Mouse (Mus musculus) lung, embryonic 15.5 days (tissue): ENCODE measurements around the gene Oprm1. TPM values are rescaled to one million over a fixed set of nuclear protein-coding genes. Genes with fewer than 3 reads are reported as not detected.

Source experiments
- ATAC-seq: fragments of 200-750 bp; cut with Nextera tagmentation; 2 replicates; pipeline ENCODE4 v1.8.0; 2017; ENCODE audit warnings: moderate number of reproducible peaks, borderline replicate concordance; ENCODE audit not compliant: low FRiP score, low TSS enrichment; ENCODE audit errors: extremely low read depth
- H3K27ac ChIP-seq: fragments of 300-500 bp; sonication (generic); 2 replicates; pipeline ENCODE4 v1.5.1; 2015; ENCODE audit warnings: moderate library complexity, mild to moderate bottlenecking, inconsistent platforms
- H3K27me3 ChIP-seq: fragments of 300-500 bp; sonication (generic); 2 replicates; pipeline ENCODE4 v1.6.1; 2015; ENCODE audit warnings: inconsistent platforms
- H3K36me3 ChIP-seq: fragments of 300-500 bp; sonication (generic); 2 replicates; pipeline ENCODE4 v1.6.1; 2015; ENCODE audit warnings: inconsistent platforms
- H3K4me1 ChIP-seq: fragments of 300-500 bp; sonication (generic); 2 replicates; pipeline ENCODE4 v1.6.1; 2015; ENCODE audit warnings: inconsistent platforms
- H3K4me2 ChIP-seq: fragments of 300-500 bp; sonication (generic); 2 replicates; pipeline ENCODE4 v1.6.1; 2015; ENCODE audit warnings: inconsistent platforms, mild to moderate bottlenecking, moderate library complexity
- H3K4me3 ChIP-seq: fragments of 300-500 bp; sonication (generic); 2 replicates; pipeline ENCODE4 v1.5.1; 2015; ENCODE audit warnings: mild to moderate bottlenecking, inconsistent platforms
- H3K9ac ChIP-seq: fragments of 300-500 bp; sonication (generic); 2 replicates; pipeline ENCODE4 v1.6.1; 2015; ENCODE audit warnings: inconsistent platforms
- H3K9me3 ChIP-seq: fragments of 300-500 bp; sonication (generic); 2 replicates; pipeline ENCODE4 v1.6.1; 2016; ENCODE audit warnings: inconsistent platforms
- WGBS: fragments of 180-500 bp; shearing (Covaris S2); methylation state at CpG from one replicate; pipeline ENCODE4 v1.1.7; 2015; 5-methylcytosine and 5-hydroxymethylcytosine counted together
- polyA plus RNA-seq: library from polyadenylated mRNA; unstranded; fragments of >200 nt; fragmentation: Nextera tagmentation; extraction: Ambion mirVana; gene quantifications from 2 replicates; pipeline ENCODE4 v1.2.1, GENCODE M21; 2015

The Oprm1 gene
- polyA plus RNA-seq, 1 experiment from 2014 or later: 0.09 TPM

DNA sequence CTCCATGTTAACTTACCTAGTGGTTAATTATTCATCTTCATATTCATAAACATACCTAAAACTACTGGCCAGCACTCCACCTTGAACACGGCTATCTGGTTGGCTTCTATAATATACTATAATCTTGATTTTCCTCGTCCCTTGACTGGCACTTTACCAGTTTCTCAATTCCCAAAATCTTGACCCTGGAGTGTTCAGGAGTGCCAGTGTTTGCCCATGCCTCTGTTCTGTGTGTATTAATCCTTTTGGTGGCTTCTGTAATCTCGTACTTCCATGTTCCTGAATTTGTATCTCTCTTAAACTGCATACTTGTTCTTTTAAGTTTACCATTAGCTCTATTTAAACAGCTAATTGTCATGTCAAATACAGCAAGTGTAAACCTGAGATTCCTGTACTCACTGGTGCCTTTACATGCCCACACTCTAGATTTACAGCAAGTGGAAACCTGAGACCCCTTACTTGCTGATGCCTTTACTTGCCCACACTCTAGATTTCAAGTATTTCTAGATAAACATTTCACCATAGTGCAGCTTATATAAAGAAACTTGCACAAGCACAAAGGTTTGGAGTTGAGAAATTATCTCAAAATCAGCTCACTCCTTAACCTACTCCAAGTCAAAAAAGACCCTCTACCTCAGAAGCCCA, 138.5 kb downstream of the Oprm1 start:
- Histone ChIP-seq H3K9ac (no peak overlapping the region), H3K9me3 (no peaks in the 10 kb centered on the region), H3K27me3 (no peaks in the 10 kb centered on the region), H3K4me2 (no peak overlapping the region), H3K36me3 (no peaks in the 10 kb centered on the region), H3K4me3 (no peak overlapping the region), H3K27ac (no peak overlapping the region), H3K4me1 (no peaks in the 10 kb centered on the region)
- WGBS: 62% methylated on average over 3 of the region's 3 CpGs
- peak; percentile 23; the same call in 1 of the 2 replicates for ATAC-seq

DNA sequence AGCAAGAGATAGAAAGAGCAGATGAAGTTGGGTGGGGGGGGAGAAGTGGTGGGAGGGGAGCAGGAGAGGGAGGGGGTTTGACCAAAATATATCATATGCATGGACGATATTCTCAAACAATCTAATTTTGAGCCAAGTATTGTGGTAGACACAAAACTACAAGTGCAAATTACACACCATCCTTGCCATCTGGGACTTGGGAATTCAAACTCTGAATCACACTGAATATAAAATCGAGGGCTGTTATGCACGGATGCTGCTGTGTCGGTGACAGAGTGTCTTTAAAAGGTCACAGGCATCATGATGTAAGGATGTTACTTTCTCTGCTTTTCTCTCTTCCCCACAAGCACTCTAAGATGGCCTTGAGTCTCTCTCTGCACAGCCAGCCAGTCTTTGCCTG, 141.8 kb downstream of the Oprm1 start:
- no peaks in the 10 kb centered on the region for H3K36me3 ChIP-seq
- H3K9ac ChIP-seq: no peak overlapping the region
- H3K9me3 ChIP-seq: no peaks in the 10 kb centered on the region
- no peak overlapping the region for H3K4me3 ChIP-seq
- ATAC-seq: no peak
- no peak overlapping the region for H3K4me2 ChIP-seq
- no peaks in the 10 kb centered on the region for H3K4me1 ChIP-seq
- H3K27ac ChIP-seq: no peak overlapping the region
- H3K27me3 ChIP-seq: no peaks in the 10 kb centered on the region
- WGBS: 82% methylated on average over 4 of the region's 4 CpGs

GRCm38 (mm10) chr10:6901819-6902393, 143.6 kb downstream of the Oprm1 start:
- Histone ChIP-seq H3K9ac (no peak overlapping the region), H3K9me3 (no peaks in the 10 kb centered on the region), H3K27me3 (no peaks in the 10 kb centered on the region), H3K4me3 (no peak overlapping the region), H3K27ac (no peak overlapping the region), H3K4me2 (no peak overlapping the region), H3K4me1 (no peaks in the 10 kb centered on the region), H3K36me3 (no peaks in the 10 kb centered on the region)
- 82% methylated on average over 3 of the region's 3 CpGs for WGBS
- ATAC-seq: no peak

DNA sequence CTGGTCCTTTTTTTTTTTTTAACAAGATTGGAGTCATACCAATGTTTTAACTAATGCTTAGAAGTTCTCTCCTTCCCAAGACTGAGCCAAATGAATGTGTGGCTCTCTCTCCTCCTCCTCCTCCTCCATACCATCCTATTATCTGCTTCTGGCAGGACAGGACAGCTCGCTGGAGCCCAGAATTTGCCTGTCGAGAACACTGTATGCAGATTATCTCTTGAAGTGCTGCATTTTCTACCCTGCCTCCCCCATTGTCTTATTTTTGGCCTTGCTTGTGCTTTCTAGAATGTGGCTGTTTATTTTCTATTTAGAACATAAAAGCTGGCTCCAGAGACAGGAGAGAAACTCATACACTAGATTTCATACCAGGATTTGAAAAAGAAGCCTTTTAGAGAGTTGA, 151.5 kb downstream of the Oprm1 start:
- no peak for ATAC-seq
- 52% methylated on average over 2 of the region's 2 CpGs for WGBS
- Histone ChIP-seq H3K36me3 (no peaks in the 10 kb centered on the region), H3K4me2 (no peak overlapping the region), H3K27ac (no peak overlapping the region), H3K4me3 (no peak overlapping the region), H3K4me1 (no peaks in the 10 kb centered on the region), H3K27me3 (no peaks in the 10 kb centered on the region), H3K9ac (no peak overlapping the region), H3K9me3 (no peaks in the 10 kb centered on the region)

GRCm38 (mm10) chr10:6915991-6916390, 157.7 kb downstream of the Oprm1 start:
- WGBS: 46% methylated on average over 1 of the region's 1 CpGs
- H3K4me1 ChIP-seq: peaks cover 7% of the 10 kb centered on the region; the same call in 1 of the 2 replicates
- ATAC-seq: no peak
- no peaks in the 10 kb centered on the region for H3K9me3 ChIP-seq
- H3K36me3 ChIP-seq: no peaks in the 10 kb centered on the region
- no peaks in the 10 kb centered on the region for H3K27me3 ChIP-seq
- no peak overlapping the region for H3K9ac ChIP-seq
- no peak overlapping the region for H3K27ac ChIP-seq
- no peak overlapping the region for H3K4me2 ChIP-seq
- H3K4me3 ChIP-seq: no peak overlapping the region

- peak; percentile 81 for ATAC-seq
- H3K9ac ChIP-seq: no peak overlapping the region
- no peaks in the 10 kb centered on the region for H3K9me3 ChIP-seq
Measured at GRCm38 (mm10) chr10:6916545-6917257, 158.4 kb downstream of the Oprm1 start.

DNA sequence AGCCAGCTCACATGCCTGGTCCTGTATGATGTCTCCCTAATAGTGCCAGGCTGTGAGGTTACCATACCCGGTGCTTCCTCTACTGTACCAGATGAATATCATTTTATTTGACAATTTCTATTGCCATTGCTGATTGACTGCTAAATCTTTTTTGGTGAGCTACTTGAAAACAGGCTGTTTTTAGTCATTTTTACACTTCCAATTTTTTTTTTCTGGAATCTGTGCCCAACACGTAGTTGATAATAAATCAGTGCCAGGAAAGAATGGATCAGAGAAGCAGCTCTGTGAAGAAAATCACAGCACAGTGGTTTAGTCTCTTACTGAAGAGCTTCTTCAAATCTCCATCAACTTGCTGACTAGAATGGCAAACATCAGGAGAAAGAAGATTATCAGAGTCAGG, 168.4 kb downstream of the Oprm1 start:
- no peak for ATAC-seq
- Histone ChIP-seq H3K4me3 (no peak overlapping the region), H3K4me1 (no peaks in the 10 kb centered on the region), H3K4me2 (no peak overlapping the region), H3K27ac (no peak overlapping the region), H3K36me3 (no peaks in the 10 kb centered on the region), H3K9ac (no peak overlapping the region), H3K27me3 (no peaks in the 10 kb centered on the region), H3K9me3 (no peaks in the 10 kb centered on the region)
- WGBS: 71% methylated on average over 2 of the region's 2 CpGs

More at GRCm38 (mm10) chr10:6916545-6917257, 158.4 kb downstream of the Oprm1 start:
- no peaks in the 10 kb centered on the region for H3K27me3 ChIP-seq
- WGBS: 24% methylated on average over 6 of the region's 6 CpGs
- no peak overlapping the region for H3K27ac ChIP-seq
- peaks cover 7% of the 10 kb centered on the region; the same call in 1 of the 2 replicates for H3K4me1 ChIP-seq
- no peak overlapping the region for H3K4me3 ChIP-seq
- no peak overlapping the region for H3K4me2 ChIP-seq
- H3K36me3 ChIP-seq: no peaks in the 10 kb centered on the region

- Histone ChIP-seq H3K27me3 (no peaks in the 10 kb centered on the region), H3K27ac (no peak overlapping the region), H3K36me3 (no peaks in the 10 kb centered on the region), H3K9ac (no peak overlapping the region), H3K4me3 (no peak overlapping the region), H3K4me2 (no peak overlapping the region), H3K9me3 (no peaks in the 10 kb centered on the region), H3K4me1 (no peaks in the 10 kb centered on the region)
- no peak for ATAC-seq
- WGBS: 86% methylated on average over 4 of the region's 4 CpGs
Measured at GRCm38 (mm10) chr10:6927600-6928223, 169.4 kb downstream of the Oprm1 start.

GRCm38 (mm10) chr10:6928905-6929304, 170.6 kb downstream of the Oprm1 start:
- 69% methylated on average over 1 of the region's 1 CpGs for WGBS
- ATAC-seq: no peak
- no peaks in the 10 kb centered on the region for H3K36me3 ChIP-seq

DNA sequence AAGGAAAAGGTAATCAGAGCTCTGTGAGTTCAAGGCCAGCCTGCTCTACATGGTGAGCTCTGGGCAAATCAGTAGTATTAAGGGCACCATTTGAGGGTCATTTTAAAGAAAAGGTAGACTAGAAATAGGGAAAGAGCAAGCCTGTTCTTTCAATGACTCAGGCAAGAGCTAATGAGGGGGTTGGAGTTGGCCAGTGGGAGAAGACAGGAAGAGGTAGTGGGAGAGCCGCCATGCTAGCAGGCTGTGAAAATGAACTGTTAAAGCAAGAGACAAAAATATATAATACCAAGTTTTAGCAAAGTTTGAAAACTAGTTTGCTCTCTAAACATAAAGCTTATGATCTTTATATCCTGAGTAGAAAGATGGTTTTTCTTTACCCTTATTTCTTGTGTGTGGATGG, 172.1 kb downstream of the Oprm1 start:
- no peak overlapping the region for H3K27ac ChIP-seq
- 79% methylated on average over 1 of the region's 1 CpGs for WGBS
- H3K9ac ChIP-seq: no peak overlapping the region
- no peaks in the 10 kb centered on the region for H3K9me3 ChIP-seq
- H3K4me2 ChIP-seq: no peak overlapping the region
- H3K4me1 ChIP-seq: no peaks in the 10 kb centered on the region
- no peaks in the 10 kb centered on the region for H3K27me3 ChIP-seq
- ATAC-seq: no peak
- H3K4me3 ChIP-seq: no peak overlapping the region
- H3K36me3 ChIP-seq: no peaks in the 10 kb centered on the region

More at GRCm38 (mm10) chr10:6928905-6929304, 170.6 kb downstream of the Oprm1 start:
- Histone ChIP-seq H3K4me2 (no peak overlapping the region), H3K4me1 (no peaks in the 10 kb centered on the region), H3K27me3 (no peaks in the 10 kb centered on the region), H3K4me3 (no peak overlapping the region), H3K9me3 (no peaks in the 10 kb centered on the region), H3K9ac (no peak overlapping the region), H3K27ac (no peak overlapping the region)

GRCm38 (mm10) chr10:6930889-6931288, 172.6 kb downstream of the Oprm1 start:
- H3K9me3 ChIP-seq: no peaks in the 10 kb centered on the region
- ATAC-seq: no peak
- no peaks in the 10 kb centered on the region for H3K4me1 ChIP-seq
- H3K27me3 ChIP-seq: no peaks in the 10 kb centered on the region
- H3K36me3 ChIP-seq: no peaks in the 10 kb centered on the region
- no peak overlapping the region for H3K4me3 ChIP-seq
- no peak overlapping the region for H3K4me2 ChIP-seq
- WGBS: 30% methylated on average over 2 of the region's 2 CpGs
- H3K9ac ChIP-seq: no peak overlapping the region
- no peak overlapping the region for H3K27ac ChIP-seq

DNA sequence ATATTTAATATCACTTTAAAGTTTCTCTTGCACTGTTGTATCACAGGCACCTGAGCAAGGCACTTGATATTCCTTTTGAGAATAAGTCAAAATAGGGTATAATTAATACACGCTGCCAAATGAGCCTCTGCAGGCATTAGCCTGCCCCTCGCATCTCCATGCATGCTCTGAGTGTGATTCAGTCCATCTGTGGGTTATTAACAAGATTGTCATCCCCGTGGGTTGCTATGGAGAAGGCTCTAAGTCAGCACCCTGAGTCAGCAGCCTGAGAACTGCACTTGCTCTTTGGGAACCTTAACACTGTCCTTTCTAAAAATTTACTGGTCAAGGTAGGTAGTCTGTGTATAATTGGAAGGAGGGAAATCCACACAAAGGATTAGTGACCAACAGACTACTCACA, 176.5 kb downstream of the Oprm1 start:
- H3K27me3 ChIP-seq: no peaks in the 10 kb centered on the region
- no peak overlapping the region for H3K27ac ChIP-seq
- H3K36me3 ChIP-seq: no peaks in the 10 kb centered on the region
- no peak overlapping the region for H3K4me3 ChIP-seq
- H3K4me1 ChIP-seq: no peaks in the 10 kb centered on the region
- no peak for ATAC-seq
- no peak overlapping the region for H3K9ac ChIP-seq
- 71% methylated on average over 3 of the region's 3 CpGs for WGBS
- no peaks in the 10 kb centered on the region for H3K9me3 ChIP-seq
- no peak overlapping the region for H3K4me2 ChIP-seq
